Mouse (Mus musculus): ENCODE results near the gene Camkmt.

Camkmt gene

DNA sequence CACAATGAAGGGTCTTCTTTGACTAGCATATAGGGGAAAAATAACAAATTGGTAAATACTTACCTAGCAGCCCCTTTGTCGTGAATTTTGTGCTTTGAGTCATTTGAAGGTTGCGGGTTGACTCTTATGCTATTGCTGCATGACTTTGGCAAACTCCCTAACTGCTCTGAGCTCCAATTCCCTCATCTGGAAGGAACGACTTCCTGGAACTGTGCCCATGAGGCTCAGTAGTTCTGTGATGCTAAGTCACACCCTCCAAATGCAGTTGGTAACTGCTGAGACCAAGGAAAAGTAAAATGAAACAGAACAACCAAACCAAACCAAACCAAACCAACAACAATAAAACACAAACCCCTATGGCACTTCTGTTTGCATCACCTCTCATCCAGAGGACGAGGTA is 403.2 kb downstream of the Camkmt start:
- no peak for DNase-seq (ENCODE audit: low spot score)

DNA sequence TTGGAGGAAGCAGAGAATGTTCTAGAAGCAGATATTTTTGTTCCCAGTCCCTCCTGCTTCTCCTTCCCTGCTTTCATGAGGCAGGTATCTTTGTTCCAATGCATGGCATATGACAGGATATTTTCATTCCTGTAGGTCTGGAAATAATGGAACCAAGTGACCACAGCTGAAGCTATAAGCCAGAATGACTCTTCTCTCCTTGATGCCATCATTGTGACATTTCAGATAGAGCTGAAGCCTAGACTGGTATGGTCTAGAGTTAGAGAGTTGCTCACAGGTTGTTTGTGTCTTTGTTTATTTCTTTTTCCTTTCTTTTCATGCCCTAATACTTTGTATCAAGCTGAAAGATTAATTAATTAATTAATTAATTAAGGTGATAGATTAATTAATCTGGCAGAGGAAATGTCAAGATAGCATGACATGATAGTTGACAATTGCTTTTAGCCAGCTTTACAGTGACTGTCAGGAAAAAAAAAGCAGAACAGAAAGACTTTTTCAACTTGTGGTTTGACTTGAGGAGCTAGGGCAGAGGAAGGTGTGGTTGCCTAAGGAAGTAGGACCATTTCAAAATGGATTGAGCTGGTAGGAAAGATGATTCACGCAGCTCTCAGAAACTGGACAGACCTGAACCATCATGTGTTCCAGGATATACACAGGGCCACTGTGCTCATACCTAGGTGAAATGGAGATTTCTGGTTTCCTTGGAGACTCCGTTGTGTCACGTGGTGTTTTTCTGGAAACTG is 404.8 kb downstream of the Camkmt start:
- DNase-seq (ENCODE audit: low spot score) = no peak

DNA sequence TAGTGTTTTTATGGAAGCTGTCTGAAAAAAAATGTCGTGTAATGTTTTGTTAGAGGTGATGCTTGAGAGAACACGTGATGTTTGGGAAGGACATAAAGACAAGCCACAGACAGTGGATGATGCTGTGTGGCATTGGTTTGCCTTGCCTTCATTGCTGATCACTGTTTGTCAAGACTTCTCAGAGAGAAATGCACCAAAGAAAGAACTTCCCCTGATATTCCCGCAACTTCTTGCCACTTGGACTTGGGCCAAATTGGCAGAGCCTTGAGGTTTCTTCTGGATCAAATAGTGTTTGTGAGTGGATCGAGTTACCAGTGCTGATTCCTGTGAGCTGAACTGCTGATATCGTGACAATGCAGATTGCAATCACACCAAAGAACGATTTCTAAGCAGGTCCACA is 405.5 kb downstream of the Camkmt start:
- DNase-seq (ENCODE audit: low spot score) = no peak

DNA sequence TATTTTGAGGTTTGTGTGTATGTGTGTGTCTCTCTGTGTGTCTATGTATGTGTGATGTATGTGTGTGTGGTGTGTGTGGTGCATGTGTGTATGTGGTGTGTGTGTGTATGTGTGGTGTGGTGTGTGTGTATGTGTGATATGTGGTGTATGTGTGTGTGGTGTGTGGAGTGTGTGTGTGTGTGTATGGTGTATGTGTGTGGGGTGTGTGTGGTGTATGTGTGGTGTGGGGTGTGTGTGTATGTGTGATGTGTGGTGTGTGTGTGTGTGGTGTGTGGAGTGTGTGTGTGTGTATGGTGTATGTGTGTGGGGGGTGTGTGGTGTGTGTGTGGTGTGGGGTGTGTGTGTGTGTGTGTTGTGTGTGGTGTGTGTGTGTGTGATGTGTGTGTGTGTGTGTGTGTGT is 414.5 kb downstream of the Camkmt start:
- DNase-seq (ENCODE audit: low spot score) = no peak

DNA sequence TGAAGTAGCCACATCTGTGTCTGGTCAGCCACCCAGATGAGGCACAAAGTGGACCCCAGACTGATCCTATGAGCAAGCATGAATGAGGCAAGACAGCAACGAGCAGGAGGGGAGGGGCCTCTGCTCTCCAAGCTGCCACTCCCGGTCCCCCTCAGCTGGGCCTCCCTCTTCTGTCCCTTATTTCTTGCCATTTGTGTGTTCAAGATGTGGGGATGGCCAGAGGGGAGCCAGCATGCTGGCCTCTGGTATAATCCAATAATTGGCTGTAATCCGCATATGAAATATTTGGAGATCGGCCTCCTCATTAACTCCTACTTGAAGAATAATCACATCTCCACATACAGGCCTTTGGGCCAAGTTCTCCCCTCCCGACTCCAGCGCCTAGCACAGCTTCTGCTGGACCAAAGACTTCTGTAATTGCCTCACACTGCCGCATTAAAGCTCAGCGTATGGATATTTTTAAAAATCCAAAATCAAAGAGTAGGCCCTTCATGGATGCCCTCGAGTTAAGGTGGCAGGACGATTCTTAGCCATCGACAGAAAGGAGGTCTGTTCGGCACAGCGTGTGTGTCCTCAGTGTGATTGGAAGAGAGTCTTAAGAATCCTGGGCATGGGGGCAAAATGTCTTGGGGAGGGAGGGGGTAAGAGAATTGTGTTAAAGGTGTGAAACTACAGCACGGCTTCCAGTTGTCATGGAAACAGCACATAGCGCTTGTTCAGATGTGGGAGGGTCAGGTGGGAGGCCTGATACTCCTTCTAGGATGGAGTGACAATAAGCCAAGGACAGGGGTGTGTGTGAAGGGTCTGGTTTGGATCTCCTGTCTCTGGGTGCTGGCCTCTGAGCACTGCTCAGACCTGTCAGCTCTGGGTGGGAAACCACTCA is 416.1 kb downstream of the Camkmt start:
- DNase-seq (ENCODE audit: low spot score) = no peak

DNA sequence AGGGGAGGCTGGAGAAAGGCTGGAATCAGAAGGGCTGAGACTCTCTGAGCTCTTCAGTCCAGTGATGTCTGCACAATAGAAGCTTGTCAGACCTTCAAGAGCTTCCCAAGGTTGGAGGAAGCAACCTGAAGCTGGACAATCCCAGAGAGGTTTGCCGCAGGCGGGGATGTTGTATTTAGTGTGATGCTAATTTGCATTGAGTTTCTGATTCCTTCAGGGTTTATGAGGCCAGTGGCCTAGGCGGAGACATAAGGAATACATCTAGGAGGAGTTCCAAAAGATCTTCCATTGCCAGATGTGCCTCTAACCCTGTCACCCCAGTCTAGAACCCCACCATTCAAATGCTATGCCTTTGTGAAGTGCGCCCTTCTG is 416.7 kb downstream of the Camkmt start:
- DNase-seq (ENCODE audit: low spot score) = no peak
